Mouse (Mus musculus) heart, postnatal 25 days (tissue): ENCODE data around the gene Slc25a20. TPM values are rescaled to one million over a fixed set of nuclear protein-coding genes. Genes with fewer than 3 reads are reported as not detected.

ENCODE experiments used
- DNase-seq: peaks from one replicate; pipeline ENCODE4 v3.0.0; 2022; ENCODE audit warnings: low spot score
- intact Hi-C: fragments of 180-260 bp; cut with DNase I; formaldehyde crosslinking; loops from one replicate; pipeline ENCODE4 v1.15.1; 2025
- microRNA-seq: library from miRNA; unstranded; fragments of <30 nt; microRNA quantifications from one replicate; pipeline ENCODE4 v1.2.0, GENCODE M21; 2022
- total RNA-seq, 2 experiments: library from RNA; stranded (reverse); gene quantifications; 2 replicates each; pipeline ENCODE4 v1.2.3; 2021

Slc25a20 gene
- total RNA-seq, 2 experiments from 2014 or later, result 192 to 211 TPM

- intact Hi-C loops, result loop anchor here (5.0 kb wide), 1 partner anchor 39 kb away; the partner anchor contains the start of gene Prkar2a
- DNase-seq, result no peak
Observed at GRCm38 (mm10) chr9:108726116-108726515, 64.2 kb downstream of the Slc25a20 start.

- intact Hi-C loops, result loop anchor here (5.0 kb wide), 1 partner anchor 42 kb away; the partner anchor contains the start of gene Prkar2a
- DNase-seq, result no peak
Observed at GRCm38 (mm10) chr9:108729050-108729449, 67.2 kb downstream of the Slc25a20 start.

GRCm38 (mm10) chr9:108732462-108732861 is 70.6 kb downstream of the Slc25a20 start:
- intact Hi-C loops, result no loop called here

More at GRCm38 (mm10) chr9:108732462-108732861, 70.6 kb downstream of the Slc25a20 start:
- DNase-seq, result no peak

Small RNA genes within 50 kb of the gene (microRNA-seq; reads per million reads assigned to microRNA genes)
- gene Gm26298, result not detected

Other genes with a start within 250 kb of the Slc25a20 start
- not detected for gene Ccdc36, start 233.6 kb upstream of the Slc25a20 start, total RNA-seq
- not detected for gene BC048562, start 225.6 kb upstream of the Slc25a20 start, total RNA-seq
- gene Ccdc71, start 201.6 kb upstream of the Slc25a20 start, total RNA-seq, result 10 to 100 TPM; 25.8 to 26.4 TPM
- gene Klhdc8b, start 200.5 kb upstream of the Slc25a20 start, total RNA-seq, result 10 to 100 TPM in 1 of 2 experiments, 1 to 10 TPM in 1; 9.5 to 10.1 TPM
- 100 to 1,000 TPM; 354 to 360 TPM for gene Lamb2, start 182.4 kb upstream of the Slc25a20 start, total RNA-seq
- gene Usp19, start 171.5 kb upstream of the Slc25a20 start, total RNA-seq, result 10 to 100 TPM; 78.7 to 93.7 TPM
- 10 to 100 TPM; 74.2 to 74.3 TPM for gene Qars, start 154.4 kb upstream of the Slc25a20 start, total RNA-seq
- 10 to 100 TPM; 61.6 to 65.7 TPM for gene Qrich1, start 145.3 kb upstream of the Slc25a20 start, total RNA-seq
- gene Impdh2, start 101.8 kb upstream of the Slc25a20 start, total RNA-seq, result 10 to 100 TPM; 47.5 to 47.6 TPM
- 10 to 100 TPM; 70.6 to 77.9 TPM for gene Ndufaf3, start 94.7 kb upstream of the Slc25a20 start, total RNA-seq
- 10 to 100 TPM; 21.0 to 21.3 TPM for gene Dalrd3, start 92.2 kb upstream of the Slc25a20 start, total RNA-seq
- gene Wdr6, start 83.3 kb upstream of the Slc25a20 start, total RNA-seq, result 10 to 100 TPM; 14.3 to 16.1 TPM
- gene P4htm, start 64.4 kb upstream of the Slc25a20 start, total RNA-seq, result 10 to 100 TPM; 14.5 to 18.5 TPM
- 10 to 100 TPM; 41.3 to 42.2 TPM for gene Arih2, start 12.7 kb upstream of the Slc25a20 start, total RNA-seq
- gene Prkar2a, start 27.2 kb downstream of the Slc25a20 start, total RNA-seq, result 10 to 100 TPM; 80.3 to 81.8 TPM
- gene Ip6k2, start 121.7 kb downstream of the Slc25a20 start, total RNA-seq, result 10 to 100 TPM; 21.1 to 26.4 TPM
- gene Nckipsd, start 146.3 kb downstream of the Slc25a20 start, total RNA-seq, result 1 to 10 TPM; 7.9 to 8.3 TPM
- under 1 TPM; 0.03 to 0.23 TPM for gene Celsr3, start 164.2 kb downstream of the Slc25a20 start, total RNA-seq
- gene Slc26a6, start 191.2 kb downstream of the Slc25a20 start, total RNA-seq, result 10 to 100 TPM; 27.4 to 28.7 TPM